Mouse (Mus musculus): ENCODE data around the gene Fbn1.

The Fbn1 gene

DNA sequence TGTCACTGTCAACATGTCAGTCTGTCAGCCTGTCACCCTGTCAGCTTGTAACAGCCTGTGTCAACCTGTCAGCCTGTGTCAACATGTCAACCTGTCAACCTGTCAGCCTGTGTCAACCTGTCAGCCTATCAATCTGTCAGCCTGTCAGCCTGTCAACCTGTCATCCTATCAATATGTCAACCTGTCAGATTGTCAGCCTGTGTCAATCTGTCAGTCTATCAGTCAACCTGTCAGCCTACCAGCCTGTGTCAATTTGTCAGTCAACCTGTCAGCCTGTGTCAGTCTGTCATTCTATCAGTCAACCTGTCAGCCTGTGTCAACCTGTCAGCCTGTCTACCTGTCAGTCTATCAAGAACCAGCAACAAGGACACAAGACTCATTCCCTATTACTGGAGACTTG lies 6.3 kb downstream of the Fbn1 start:
- no peak for DNase-seq (ENCODE audit: low spot score)

DNA sequence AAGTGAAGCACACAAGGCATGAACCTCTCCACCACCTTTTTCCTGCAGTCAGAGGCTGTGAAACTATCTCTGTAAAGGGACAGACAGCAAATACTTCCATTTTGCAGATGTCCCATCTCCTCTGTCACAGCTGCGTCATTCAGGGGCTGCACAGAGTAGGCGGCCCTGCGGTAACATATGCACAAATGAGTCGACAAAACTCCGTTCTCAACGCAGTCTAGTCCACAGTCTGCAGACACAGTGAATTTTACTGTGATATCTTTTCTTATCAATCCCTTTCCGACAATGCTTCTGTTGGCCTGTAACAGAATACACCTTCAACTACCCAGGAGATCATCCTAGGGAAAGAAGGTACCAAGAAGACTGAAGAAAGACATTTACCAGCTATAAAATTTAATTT lies 9.6 kb downstream of the Fbn1 start:
- no peak for DNase-seq (ENCODE audit: low spot score)

DNA sequence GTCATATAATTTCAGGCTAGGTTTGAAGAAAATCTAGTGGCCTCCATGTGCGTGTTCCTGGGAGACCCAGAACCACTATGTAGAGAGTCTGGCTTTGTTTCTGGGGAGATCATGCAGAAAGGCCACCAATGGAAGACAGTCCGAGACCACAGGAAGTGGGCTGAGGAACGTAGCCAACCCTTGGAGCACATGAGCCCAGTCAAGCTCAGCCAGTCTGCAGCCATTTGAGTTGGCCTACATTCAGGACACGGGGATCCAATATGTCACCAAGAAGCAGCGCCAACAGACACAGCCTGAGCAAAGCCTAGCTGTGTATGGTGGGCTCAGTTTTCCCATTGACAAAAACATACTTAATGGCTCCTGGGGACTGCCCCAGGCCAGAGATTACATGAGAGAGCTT lies 11.1 kb downstream of the Fbn1 start:
- DNase-seq (ENCODE audit: low spot score): no peak

DNA sequence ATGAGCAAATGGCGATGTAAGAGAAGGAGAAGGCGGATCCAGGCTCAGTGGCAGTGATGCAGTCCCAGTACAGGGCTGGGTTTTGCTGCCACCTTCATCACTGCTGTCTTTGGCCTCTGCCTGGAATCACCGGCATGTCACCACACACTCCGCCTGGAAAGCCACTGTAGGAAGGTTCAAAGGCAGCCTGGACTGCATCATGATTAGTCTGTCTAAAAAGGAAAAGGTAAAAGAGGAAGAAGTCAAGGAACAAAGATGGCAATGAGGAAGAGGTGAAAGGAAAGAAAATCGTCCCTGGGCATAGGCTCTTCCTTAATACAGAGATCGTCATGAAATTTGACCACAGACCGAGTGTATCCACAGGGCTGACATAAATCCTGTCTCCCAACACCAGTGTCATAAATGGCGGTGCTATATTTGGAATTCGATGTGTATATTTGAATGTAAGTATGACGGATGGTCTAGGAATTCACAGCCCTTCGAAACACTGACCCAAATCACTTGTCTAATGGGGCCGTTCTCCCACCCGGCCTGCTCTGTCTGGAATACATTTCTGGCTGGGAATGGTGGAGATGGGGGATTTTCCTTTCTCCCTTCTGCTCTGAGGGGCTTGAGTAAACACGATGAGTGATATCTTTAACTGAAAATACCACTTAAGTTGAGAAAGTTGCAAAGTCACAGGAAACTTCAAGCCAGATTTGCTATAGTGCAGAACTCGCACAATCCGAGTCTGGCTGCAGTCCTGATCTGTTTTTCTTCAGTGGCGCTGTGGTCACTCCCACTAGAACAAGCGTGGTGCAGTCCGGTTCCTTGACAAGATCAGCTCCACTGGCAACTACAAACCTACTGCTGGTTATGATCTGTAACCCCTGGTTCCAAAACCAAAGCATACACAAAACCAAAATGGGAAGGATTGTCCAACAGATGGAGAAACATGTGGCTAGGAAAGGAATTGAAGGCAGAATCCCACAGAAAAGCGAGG lies 12.7 kb downstream of the Fbn1 start:
- no peak for DNase-seq (ENCODE audit: low spot score)

DNA sequence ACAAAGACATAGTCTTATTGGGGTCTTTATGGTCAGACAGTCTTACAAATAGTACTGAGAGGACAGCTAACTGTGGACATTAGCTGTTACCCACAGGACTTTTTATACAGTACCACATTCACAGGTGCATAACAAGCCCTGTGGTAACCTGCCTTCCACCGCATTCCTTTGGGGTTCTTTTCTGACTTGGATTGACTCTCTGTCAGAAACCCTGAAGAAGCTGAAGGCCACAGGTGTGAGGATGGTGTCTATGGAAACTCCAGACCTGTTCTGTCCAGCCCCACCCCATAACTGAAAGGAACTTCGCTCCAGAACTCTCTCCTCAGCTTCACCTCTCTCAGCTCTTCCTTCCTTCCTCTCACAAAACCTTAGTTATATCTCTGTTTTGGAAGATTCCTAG lies 13.5 kb downstream of the Fbn1 start:
- no peak for DNase-seq (ENCODE audit: low spot score)

DNA sequence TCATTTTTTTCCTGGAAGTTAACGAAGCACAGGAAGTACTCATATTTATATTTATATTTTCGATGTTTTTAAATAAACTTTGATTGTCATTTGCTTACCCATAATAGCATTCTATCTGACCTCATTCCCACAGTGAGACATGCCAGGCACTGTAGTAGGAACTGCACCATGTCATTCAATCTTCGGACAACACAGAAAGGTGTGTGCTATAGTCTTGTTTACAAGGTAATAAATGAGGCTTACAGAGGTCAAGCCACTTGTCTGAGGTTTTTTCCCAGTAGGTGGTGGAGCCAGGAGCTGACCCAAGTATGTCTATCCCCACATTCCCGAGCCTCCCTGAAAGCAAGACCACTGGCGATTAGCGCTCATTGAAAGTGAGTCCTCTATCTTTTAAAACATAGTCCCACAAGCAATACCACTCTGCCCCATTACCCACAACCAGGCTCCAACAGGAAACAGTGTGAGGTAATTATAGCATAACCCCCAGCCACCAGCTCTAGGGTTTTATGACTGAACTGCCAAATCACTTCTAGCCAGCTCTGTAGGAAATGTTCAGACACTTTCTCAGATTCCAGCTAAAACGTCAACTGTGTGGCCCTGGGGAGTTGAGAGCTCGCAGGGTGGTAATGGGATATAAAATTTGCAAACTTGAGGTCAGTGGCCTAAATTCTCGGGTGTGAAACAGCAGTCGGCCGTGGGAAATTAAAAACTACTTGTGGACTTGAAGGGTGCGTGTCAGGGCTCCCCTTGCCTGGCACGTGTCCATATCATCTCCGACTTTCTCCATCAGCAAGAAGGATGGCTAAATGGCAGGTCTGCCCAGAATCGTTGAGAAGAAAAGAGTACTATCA lies 15.5 kb downstream of the Fbn1 start:
- DNase-seq (ENCODE audit: low spot score): no peak

DNA sequence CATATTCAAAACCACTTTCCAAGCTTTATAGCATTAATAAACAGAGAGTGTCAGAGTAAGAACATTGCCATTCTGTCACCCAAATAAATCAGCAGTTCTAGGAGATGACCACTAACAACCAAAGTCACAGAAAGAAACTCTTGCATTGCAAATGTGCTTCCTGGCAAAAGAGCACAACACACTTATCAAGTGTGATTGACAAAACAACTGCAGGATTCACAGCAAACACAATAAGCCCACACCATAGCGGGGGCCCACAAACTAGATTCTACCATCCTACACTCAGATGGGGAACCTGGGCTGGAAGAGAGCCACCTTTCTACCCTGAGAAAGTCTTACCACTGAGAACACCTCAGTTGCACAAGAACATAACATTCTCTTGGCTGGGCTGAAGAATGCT lies 17.8 kb downstream of the Fbn1 start:
- no peak for DNase-seq (ENCODE audit: low spot score)

DNA sequence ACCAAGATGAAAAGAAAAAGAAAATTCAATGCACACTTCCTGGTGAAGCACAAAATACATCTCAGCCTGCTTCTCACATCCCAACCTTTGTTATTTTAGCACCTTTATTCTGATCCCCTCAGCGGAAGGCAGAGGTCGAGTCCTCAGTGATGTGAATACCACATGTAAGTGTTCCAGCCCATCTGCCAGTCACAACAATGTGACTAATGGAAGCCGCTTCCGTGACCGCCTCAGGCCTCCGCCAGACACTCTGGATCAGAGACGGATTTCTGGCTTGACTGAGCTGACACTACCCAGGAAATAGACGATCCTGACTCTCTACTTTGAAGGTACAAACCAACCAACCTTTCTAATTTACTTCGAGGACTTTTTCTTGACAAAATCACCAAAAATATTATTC lies 22.9 kb downstream of the Fbn1 start:
- DNase-seq (ENCODE audit: low spot score): no peak

DNA sequence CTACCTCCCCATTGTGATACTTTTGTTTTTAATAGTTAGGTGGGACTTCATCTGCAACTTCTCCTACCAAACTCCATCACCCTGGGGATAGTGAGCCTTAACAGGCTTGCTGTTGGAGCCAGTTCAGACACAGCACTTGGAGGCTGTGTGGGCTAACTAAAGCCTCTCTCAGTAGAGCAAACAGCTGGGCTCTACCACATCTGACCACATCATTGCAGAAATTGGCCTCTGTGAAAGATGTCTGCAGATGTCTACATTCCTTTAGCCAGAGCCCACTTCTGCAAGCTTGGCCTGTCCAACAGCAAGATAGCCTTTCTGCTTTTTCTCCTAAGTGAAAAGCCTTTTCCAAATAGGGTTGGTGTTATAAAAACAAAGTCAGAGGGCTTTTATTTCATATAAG lies 23.6 kb downstream of the Fbn1 start:
- DNase-seq (ENCODE audit: low spot score): no peak

DNA sequence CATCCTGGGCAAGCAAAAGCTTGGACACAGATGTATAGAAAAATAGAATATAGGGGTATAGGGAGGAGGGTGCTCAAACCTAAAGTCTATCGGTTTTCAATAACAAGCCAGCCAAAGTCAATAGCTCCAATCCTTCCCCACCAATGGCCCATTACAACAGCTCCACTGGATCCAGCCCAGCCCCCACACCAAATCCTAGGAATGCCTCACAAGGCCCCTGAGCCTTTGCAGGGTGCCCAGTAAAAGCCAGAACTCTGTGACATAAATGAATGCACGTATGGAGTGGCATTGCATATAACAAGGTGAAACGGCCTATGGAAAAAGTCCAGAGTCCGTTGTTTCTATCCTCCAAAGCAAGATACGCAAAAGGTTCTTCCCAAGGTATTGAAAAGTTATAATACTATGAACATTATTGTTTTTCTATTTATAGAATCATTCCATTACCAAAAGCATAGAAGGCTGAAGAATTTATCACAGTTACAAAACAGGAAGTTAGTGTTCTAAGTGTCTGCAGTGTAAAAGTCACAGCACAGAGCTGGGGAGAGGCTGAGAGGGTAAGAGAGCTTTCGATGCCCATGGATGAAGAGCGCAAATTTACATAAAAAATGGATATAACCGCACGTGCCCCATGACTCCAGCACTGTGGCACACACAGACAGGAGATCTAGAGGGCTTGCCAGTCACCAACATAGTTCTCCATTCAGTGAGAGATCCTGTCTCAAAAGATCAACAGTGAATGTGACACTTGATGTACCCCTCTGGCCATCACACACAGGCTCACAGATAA lies 26.1 kb downstream of the Fbn1 start:
- DNase-seq (ENCODE audit: low spot score): no peak

DNA sequence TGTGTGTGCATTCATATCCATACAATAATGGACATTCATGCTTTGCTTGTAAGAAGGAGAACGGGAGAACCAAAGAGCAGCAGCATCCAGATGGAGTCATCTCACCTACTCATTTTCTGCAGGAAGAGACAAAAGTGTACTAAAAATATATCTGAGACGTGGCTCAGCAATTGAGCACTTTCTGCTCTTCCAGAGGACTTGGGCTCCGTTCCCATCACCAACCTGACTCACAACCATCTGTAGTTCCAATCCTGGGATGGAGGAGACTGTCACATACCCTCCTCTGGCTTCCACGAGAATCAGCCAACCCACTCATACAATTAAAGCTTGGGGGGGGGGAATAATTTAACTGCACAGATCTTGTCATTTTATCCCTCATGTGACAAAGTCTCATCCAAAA lies 26.7 kb downstream of the Fbn1 start:
- DNase-seq (ENCODE audit: low spot score): no peak

DNA sequence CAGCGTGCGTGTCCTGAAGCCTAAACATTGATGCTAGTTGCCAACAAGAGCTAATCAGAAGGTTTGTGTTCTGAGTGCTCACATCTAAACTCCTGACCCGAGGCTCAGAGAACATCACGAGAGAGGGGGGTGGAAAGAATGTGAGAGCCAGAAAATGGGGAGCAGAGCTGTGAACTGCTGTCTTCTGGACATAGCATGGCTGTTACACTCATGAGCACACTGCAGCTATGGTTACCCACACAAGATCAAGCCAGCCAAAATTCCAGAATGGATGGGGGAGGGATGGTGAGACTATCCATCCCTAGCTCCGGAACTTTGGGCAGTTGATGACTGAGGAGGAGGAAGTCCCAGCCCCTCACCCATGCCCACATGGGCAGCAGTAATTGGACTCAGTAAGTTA lies 27.7 kb downstream of the Fbn1 start:
- no peak for DNase-seq (ENCODE audit: low spot score)

DNA sequence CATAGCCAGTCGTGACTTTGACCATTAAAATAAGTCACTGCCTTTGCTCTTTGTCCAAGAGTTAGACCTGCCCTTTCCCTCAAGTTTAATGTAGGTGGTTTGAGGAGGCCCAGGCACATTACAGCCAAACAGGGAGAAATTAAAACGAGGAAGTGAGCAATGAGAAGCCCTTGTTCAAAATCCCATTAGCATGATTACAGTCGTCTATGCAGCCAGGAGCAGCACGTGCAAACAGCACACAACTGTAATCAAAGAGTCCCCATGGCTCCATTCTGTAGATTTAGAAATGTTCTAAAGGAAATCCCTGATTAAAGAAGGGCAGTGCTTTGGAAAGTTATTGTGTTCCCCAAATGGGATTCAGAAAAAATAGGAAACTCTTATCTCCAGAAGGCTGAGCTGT lies 29.1 kb downstream of the Fbn1 start:
- no peak for DNase-seq (ENCODE audit: low spot score)

DNA sequence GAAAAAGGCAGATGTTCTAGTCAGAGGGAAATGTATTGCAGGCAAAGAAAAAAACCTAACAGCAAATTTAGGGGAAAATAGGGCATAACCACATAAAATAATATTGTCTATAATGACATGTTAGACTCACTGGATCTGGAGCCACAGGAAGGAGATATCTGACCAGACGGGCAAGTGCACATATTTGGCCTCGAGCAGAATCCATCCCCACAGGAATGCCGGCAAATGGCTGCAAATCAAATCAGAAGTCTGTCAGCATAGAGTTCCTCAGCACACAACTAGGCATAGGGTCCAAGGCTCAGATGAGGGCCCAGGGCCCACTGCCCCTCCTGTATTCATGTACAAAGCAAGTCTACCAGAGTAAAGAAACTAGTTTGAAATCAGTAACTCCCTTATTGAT lies 30.4 kb downstream of the Fbn1 start:
- DNase-seq (ENCODE audit: low spot score): no peak

DNA sequence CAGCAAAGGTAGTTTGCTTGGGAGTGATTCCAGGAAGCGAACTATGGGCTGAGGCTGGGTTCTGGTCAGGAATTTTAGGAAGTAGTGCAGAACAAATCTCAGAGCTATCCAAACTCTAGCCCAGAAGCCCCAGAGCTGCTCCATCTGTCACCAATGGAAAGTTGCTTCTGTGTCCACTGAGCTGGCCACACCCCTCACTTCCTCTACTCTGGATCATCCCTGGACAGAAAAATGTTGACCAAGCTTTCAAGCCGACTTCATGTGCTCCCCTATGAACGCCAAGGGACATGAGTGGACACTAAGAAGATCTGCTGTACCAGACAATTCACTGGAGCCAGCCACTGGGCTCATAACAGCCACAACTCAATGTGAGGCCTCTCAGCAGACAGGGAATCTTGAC lies 31.6 kb downstream of the Fbn1 start:
- DNase-seq (ENCODE audit: low spot score): no peak

DNA sequence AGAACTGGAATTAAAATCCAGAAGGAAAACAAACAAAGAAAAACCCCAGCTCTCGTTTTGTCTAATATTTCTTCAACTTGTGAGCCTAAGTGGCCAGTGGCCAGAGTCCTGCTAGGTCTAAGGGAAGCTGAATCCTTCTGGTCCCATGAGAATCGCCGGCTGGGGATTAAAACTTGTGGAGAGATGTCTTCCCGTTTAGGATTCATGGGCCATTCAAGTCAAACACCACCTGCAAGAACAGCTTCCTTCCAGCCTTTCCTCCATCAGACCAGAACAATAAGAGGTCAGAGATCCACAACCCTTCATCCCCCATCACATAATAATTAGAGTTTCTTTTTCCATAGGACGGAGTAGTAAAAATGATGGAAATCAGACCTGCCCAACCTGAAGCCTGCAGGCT lies 33.1 kb downstream of the Fbn1 start:
- DNase-seq (ENCODE audit: low spot score): no peak

DNA sequence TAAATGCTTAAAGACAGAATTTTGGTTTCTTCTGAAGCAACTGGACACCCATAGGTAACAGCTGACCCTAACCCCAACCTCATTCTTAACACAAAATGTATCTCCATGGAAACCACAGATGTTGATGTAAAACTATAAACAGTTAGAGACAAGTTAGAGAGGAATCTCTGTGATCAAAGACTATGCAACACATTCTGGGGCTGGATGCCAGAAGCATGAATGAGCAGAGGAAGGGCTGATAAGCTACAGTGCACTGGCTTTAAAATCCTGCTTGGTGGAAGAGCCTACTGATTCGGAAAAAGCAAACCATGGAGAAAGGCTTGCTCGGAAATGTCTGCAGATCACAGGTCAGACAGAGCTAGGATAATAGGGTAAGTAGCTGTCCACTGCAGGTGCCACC lies 34.6 kb downstream of the Fbn1 start:
- DNase-seq (ENCODE audit: low spot score): no peak

DNA sequence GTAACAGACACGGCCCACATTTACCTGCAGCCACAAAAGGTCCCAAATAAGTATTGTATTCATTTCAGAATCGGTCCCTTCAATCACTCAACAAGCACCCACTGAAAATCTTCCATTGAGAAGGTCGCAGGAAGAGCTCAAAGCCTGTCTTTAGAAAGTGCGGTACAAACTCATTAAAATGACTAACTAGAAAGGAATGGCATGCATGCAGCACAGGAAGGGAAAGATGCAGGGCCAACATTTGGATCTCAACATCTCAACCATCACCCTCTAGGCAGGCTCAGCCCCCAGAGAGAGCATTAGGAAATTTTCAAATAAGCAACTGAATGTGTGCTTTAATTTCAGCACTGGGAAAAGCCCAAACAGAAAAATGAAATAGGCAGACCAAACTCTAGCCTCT lies 36.1 kb downstream of the Fbn1 start:
- no peak for DNase-seq (ENCODE audit: low spot score)

DNA sequence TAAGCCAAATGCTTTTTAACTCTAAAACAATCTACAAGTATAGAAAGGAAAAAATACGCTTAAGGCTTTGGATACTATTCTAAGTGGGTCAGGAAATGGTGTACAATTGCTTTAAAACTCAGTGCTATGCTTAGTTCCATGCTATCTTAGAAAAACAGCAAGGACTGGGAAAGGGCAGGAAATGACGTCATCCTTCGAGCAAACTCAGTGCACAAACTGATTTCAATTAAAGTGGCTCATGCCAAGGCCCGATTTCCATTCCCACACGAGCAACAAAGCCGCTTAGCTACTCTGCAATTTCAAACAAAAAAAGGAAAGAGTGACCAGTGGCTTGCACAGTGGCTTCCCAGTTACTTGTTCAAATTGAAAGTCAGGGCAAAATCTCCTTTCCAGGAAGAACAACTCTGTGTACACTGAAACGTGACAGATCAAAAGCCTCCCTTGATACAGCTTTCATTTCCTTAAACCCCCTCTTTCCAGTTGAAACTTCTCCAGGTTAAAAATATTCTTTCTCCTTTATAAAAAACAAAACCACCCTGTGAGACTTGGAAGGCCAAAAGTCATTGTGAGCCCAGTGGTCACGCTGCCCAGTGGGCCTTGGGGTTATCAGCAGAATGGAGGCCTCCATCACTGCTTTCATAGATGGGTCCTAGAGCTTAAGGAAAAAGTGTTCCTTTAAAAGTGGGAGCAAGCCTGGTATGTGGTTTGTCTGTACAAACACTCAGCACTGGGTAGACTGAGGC lies 37.1 kb downstream of the Fbn1 start:
- no peak for DNase-seq (ENCODE audit: low spot score)

DNA sequence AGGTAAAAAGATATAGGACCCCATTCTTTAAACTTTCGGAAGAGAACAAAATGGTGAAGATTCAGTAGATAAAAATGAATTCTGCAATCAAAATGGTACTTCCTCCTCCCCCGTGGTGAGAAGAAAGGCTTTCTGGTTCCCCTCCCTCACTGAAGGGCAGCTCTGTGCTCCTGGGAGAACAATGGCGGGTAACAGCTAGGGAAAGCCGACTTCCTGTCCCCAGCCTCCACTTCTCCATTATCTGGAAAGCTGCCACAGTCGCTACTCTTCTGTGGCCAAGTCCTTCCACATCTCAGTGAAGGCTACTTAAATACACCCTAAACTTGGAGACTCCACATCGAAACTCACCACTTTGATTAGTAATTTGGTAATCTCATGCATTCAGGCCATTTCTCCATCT lies 43.8 kb downstream of the Fbn1 start:
- no peak for DNase-seq (ENCODE audit: low spot score)

DNA sequence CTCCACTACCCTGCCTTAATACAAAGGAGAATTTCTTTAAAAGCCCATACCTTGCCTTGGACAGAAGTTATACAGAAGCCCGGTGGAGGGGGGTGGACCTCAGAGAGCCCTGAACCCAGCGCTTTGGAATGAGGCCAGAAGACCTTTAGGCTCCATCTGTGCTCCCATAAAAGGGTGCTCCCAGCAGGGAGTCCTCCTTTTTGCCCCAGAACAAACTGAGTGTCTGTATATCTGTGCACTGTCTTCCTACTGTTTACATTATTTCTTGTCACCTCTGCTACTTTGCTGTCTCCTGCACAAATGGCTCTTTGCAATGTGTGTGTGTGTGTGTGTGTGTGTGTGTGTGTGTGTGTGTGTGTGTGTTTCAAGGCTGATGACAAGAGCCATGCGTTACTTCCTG lies 48.7 kb downstream of the Fbn1 start:
- no peak for DNase-seq (ENCODE audit: low spot score)
